Mouse (Mus musculus) olfactory bulb, adult 2 months (tissue): Measurements from ENCODE around the gene Gldc.

Source experiments
- CTCF ChIP-seq: fragments of 200-500 bp; IDR thresholded peaks from 2 replicates; pipeline ENCODE4 v1.5.1; 2012; ENCODE audit warnings: low read depth, mild to moderate bottlenecking, low read length, moderate library complexity; ENCODE audit not compliant: insufficient read depth
- POLR2A ChIP-seq: fragments of 200-500 bp; IDR thresholded peaks from 2 replicates; pipeline ENCODE4 v1.6.1; 2012; ENCODE audit warnings: mild to moderate bottlenecking, low read depth, low read length, moderate library complexity; ENCODE audit not compliant: insufficient read depth

- TF ChIP-seq CTCF (no peak), POLR2A (no peak)
These were observed 67.9 kb downstream of the Gldc start for GRCm38 (mm10) chr19:30107221-30107845.
